Mouse (Mus musculus): ENCODE results near the gene Chl1.

Chl1 gene

GRCm38 (mm10) chr6:103795241-103795640 lies 284.9 kb downstream of the Chl1 start:
- in situ Hi-C loops (cut with MboI, MseI): no loop called here

Measured in regulatory T cell (primary cell).